Mouse (Mus musculus) megakaryocyte, adult 5-6 weeks (primary cell): ENCODE measurements around the gene Slc4a1ap. TPM values are rescaled to one million over a fixed set of nuclear protein-coding genes. Genes with fewer than 3 reads are reported as not detected.
"Not testable (repeated sequence)": the region's sequence is repeated elsewhere in the genome, so short reads cannot be mapped to it uniquely, and the experiment has no call there.

ENCODE experiments used
- ATAC-seq: 2 replicates; pipeline ENCODE4 v1.8.0; 2016; ENCODE audit warnings: mild to moderate bottlenecking, inconsistent platforms; ENCODE audit not compliant: poor library complexity, severe bottlenecking
- total RNA-seq, 2 experiments: library from RNA; stranded (forward) in 1 of 2; stranded (reverse) in 1 of 2; fragments of 153-499, 151-499 nt in 1 of 2; fragments of 221-1000, 200-1000 nt in 1 of 2; gene quantifications; 2 replicates each; pipeline versions ENCODE4 v1.2.3 to v1.2.4; 2015 to 2017

Slc4a1ap gene
- total RNA-seq (2015) (41.3 and 50.5 TPM in 2 replicates), total RNA-seq (2017) (44.2 and 54.6 TPM in 2 replicates)

- ATAC-seq = peak; percentile 94
Observed at GRCm38 (mm10) chr5:31526354-31527116, at the start of gene Slc4a1ap. TSS of gene Slc4a1ap (plus strand) at chr5:31526995.

- no peak for ATAC-seq
Observed at GRCm38 (mm10) chr5:31480536-31480935, 46.3 kb upstream of the Slc4a1ap start.

GRCm38 (mm10) chr5:31485440-31485839 lies 41.4 kb upstream of the Slc4a1ap start, which contains the start of gene 4930548H24Rik:
TSS of gene 4930548H24Rik (plus strand) at chr5:31485740.
- no peak for ATAC-seq

- ATAC-seq = peak; percentile 91
Observed at GRCm38 (mm10) chr5:31487889-31488288, 38.9 kb upstream of the Slc4a1ap start.

GRCm38 (mm10) chr5:31489116-31489769 lies 37.6 kb upstream of the Slc4a1ap start:
- ATAC-seq = no peak

- ATAC-seq = no peak
Observed at GRCm38 (mm10) chr5:31492031-31492430, 34.8 kb upstream of the Slc4a1ap start.

- ATAC-seq = peak; percentile 100
Observed at GRCm38 (mm10) chr5:31494513-31495297, 32.1 kb upstream of the Slc4a1ap start, which contains the start of gene Gpn1. TSS of gene Gpn1 (plus strand) at chr5:31494741.

- ATAC-seq = no peak
Observed at GRCm38 (mm10) chr5:31504843-31505242, 22.0 kb upstream of the Slc4a1ap start.

- ATAC-seq = peak; percentile 90
Observed at GRCm38 (mm10) chr5:31512481-31512880, 14.3 kb upstream of the Slc4a1ap start.

GRCm38 (mm10) chr5:31520556-31520955 lies 6.2 kb upstream of the Slc4a1ap start:
- no peak for ATAC-seq

GRCm38 (mm10) chr5:31527117-31527680 lies 404 bp downstream of the Slc4a1ap start:
- ATAC-seq = peak; percentile 49; the same call in 1 of the 2 replicates

- not testable (repeated sequence) for ATAC-seq
Observed at GRCm38 (mm10) chr5:31527707-31528106, 912 bp downstream of the Slc4a1ap start, which contains the start of gene Supt7l. TSS of gene Supt7l (minus strand) at chr5:31527807.

GRCm38 (mm10) chr5:31528560-31528959 lies 1.8 kb downstream of the Slc4a1ap start:
- ATAC-seq = no peak

- ATAC-seq = no peak
Observed at GRCm38 (mm10) chr5:31535228-31535627, 8.4 kb downstream of the Slc4a1ap start.

- no peak for ATAC-seq
Observed at GRCm38 (mm10) chr5:31559401-31559800, 32.6 kb downstream of the Slc4a1ap start.

GRCm38 (mm10) chr5:31560352-31560751 lies 33.6 kb downstream of the Slc4a1ap start:
- ATAC-seq = no peak

GRCm38 (mm10) chr5:31562036-31562666 lies 35.4 kb downstream of the Slc4a1ap start:
- no peak for ATAC-seq

GRCm38 (mm10) chr5:31563496-31563895 lies 36.7 kb downstream of the Slc4a1ap start:
- peak; percentile 89 for ATAC-seq

- ATAC-seq = no peak
Observed at GRCm38 (mm10) chr5:31563905-31564304, 37.1 kb downstream of the Slc4a1ap start.

GRCm38 (mm10) chr5:31564976-31565375 lies 38.2 kb downstream of the Slc4a1ap start:
- ATAC-seq = no peak
